Mouse (Mus musculus): Measurements from ENCODE around the gene Mcm5. TPM values are rescaled to one million over a fixed set of nuclear protein-coding genes. Genes with fewer than 3 reads are reported as not detected.
A peak's percentile ranks its signal among the peaks of the same experiment; 100 is the strongest.

The Mcm5 gene
- polyA plus RNA-seq, 1 experiment, result 177 TPM

- H3K27me3 ChIP-seq (ENCODE audit: control insufficient read depth, insufficient read depth, low read length, poor library complexity, severe bottlenecking), result no peaks in the 10 kb centered on the region
- H3K9ac ChIP-seq (ENCODE audit: low read depth, poor library complexity, severe bottlenecking), result peak overlapping the region; percentile 91
- peak overlapping the region; percentile 91 for H3K4me3 ChIP-seq (ENCODE audit: low read depth, low read length)
- no peaks in the 10 kb centered on the region for H3K9me3 ChIP-seq (replicated peaks; ENCODE audit: control insufficient read depth, insufficient read depth, low read length, poor library complexity, severe bottlenecking)
- TF ChIP-seq CTCF (IDR thresholded peaks at IDR 0.05; ENCODE audit: low read depth, low read length), result peak; percentile 86
- no peak for TF ChIP-seq POLR2A (IDR thresholded peaks at IDR 0.05; ENCODE audit: insufficient read depth, low read length)
- peak; percentile 64; the same call in 1 of the 2 replicates for TF ChIP-seq EP300 (IDR thresholded peaks at IDR 0.05; ENCODE audit: insufficient read depth, low read depth, low read length)
- peak overlapping the region; percentile 97 for H3K27ac ChIP-seq (ENCODE audit: insufficient read depth, low read length)
- peaks cover 37% of the 10 kb centered on the region for H3K36me3 ChIP-seq (ENCODE audit: control insufficient read depth, insufficient read depth, low read length, poor library complexity, severe bottlenecking)
- H3K4me1 ChIP-seq (ENCODE audit: control insufficient read depth, insufficient read depth, low read length), result no peaks in the 10 kb centered on the region
Observed at GRCm38 (mm10) chr8:75108527-75109235, 688 bp upstream of the Mcm5 start.

GRCm38 (mm10) chr8:75110093-75110492, 724 bp downstream of the Mcm5 start:
- no peak for TF ChIP-seq POLR2A (IDR thresholded peaks at IDR 0.05; ENCODE audit: insufficient read depth, low read length)
- no peak for TF ChIP-seq EP300 (IDR thresholded peaks at IDR 0.05; ENCODE audit: insufficient read depth, low read depth, low read length)
- TF ChIP-seq CTCF (IDR thresholded peaks at IDR 0.05; ENCODE audit: low read depth, low read length), result no peak
- peaks cover 51% of the 10 kb centered on the region for H3K36me3 ChIP-seq (ENCODE audit: control insufficient read depth, insufficient read depth, low read length, poor library complexity, severe bottlenecking)
- no peaks in the 10 kb centered on the region for H3K27me3 ChIP-seq (ENCODE audit: control insufficient read depth, insufficient read depth, low read length, poor library complexity, severe bottlenecking)
- H3K4me3 ChIP-seq (ENCODE audit: low read depth, low read length), result peak overlapping the region; percentile 95
- H3K27ac ChIP-seq (ENCODE audit: insufficient read depth, low read length), result no peak overlapping the region; the same call in 1 of the 2 replicates
- H3K9me3 ChIP-seq (replicated peaks; ENCODE audit: control insufficient read depth, insufficient read depth, low read length, poor library complexity, severe bottlenecking), result no peaks in the 10 kb centered on the region
- H3K9ac ChIP-seq (ENCODE audit: low read depth, poor library complexity, severe bottlenecking), result peak overlapping the region; percentile 92
- no peaks in the 10 kb centered on the region for H3K4me1 ChIP-seq (ENCODE audit: control insufficient read depth, insufficient read depth, low read length)

GRCm38 (mm10) chr8:75118505-75118904, 9.1 kb downstream of the Mcm5 start:
- H3K27ac ChIP-seq (ENCODE audit: insufficient read depth, low read length), result no peak overlapping the region
- H3K4me1 ChIP-seq (ENCODE audit: control insufficient read depth, insufficient read depth, low read length), result no peaks in the 10 kb centered on the region
- no peaks in the 10 kb centered on the region for H3K9me3 ChIP-seq (replicated peaks; ENCODE audit: control insufficient read depth, insufficient read depth, low read length, poor library complexity, severe bottlenecking)
- H3K9ac ChIP-seq (ENCODE audit: low read depth, poor library complexity, severe bottlenecking), result no peak overlapping the region
- H3K36me3 ChIP-seq (ENCODE audit: control insufficient read depth, insufficient read depth, low read length, poor library complexity, severe bottlenecking), result peaks cover 100% of the 10 kb centered on the region
- TF ChIP-seq EP300 (IDR thresholded peaks at IDR 0.05; ENCODE audit: insufficient read depth, low read depth, low read length) (no peak), CTCF (IDR thresholded peaks at IDR 0.05; ENCODE audit: low read depth, low read length) (no peak), POLR2A (IDR thresholded peaks at IDR 0.05; ENCODE audit: insufficient read depth, low read length) (no peak)
- H3K4me3 ChIP-seq (ENCODE audit: low read depth, low read length), result no peak overlapping the region
- H3K27me3 ChIP-seq (ENCODE audit: control insufficient read depth, insufficient read depth, low read length, poor library complexity, severe bottlenecking), result no peaks in the 10 kb centered on the region

- no peak overlapping the region for H3K9ac ChIP-seq (ENCODE audit: low read depth, poor library complexity, severe bottlenecking)
- H3K27ac ChIP-seq (ENCODE audit: insufficient read depth, low read length), result no peak overlapping the region
- H3K9me3 ChIP-seq (replicated peaks; ENCODE audit: control insufficient read depth, insufficient read depth, low read length, poor library complexity, severe bottlenecking), result no peaks in the 10 kb centered on the region
- TF ChIP-seq CTCF (IDR thresholded peaks at IDR 0.05; ENCODE audit: low read depth, low read length), result no peak
- no peak for TF ChIP-seq POLR2A (IDR thresholded peaks at IDR 0.05; ENCODE audit: insufficient read depth, low read length)
- no peak for TF ChIP-seq EP300 (IDR thresholded peaks at IDR 0.05; ENCODE audit: insufficient read depth, low read depth, low read length)
- no peaks in the 10 kb centered on the region for H3K4me1 ChIP-seq (ENCODE audit: control insufficient read depth, insufficient read depth, low read length)
- H3K27me3 ChIP-seq (ENCODE audit: control insufficient read depth, insufficient read depth, low read length, poor library complexity, severe bottlenecking), result no peaks in the 10 kb centered on the region
- peaks cover 100% of the 10 kb centered on the region for H3K36me3 ChIP-seq (ENCODE audit: control insufficient read depth, insufficient read depth, low read length, poor library complexity, severe bottlenecking)
- no peak overlapping the region for H3K4me3 ChIP-seq (ENCODE audit: low read depth, low read length)
Observed at GRCm38 (mm10) chr8:75119287-75119686, 9.9 kb downstream of the Mcm5 start.

GRCm38 (mm10) chr8:75119747-75120146, 10.4 kb downstream of the Mcm5 start:
- Histone ChIP-seq H3K4me1 (ENCODE audit: control insufficient read depth, insufficient read depth, low read length) (no peaks in the 10 kb centered on the region), H3K27ac (ENCODE audit: insufficient read depth, low read length) (no peak overlapping the region), H3K27me3 (ENCODE audit: control insufficient read depth, insufficient read depth, low read length, poor library complexity, severe bottlenecking) (no peaks in the 10 kb centered on the region), H3K9ac (ENCODE audit: low read depth, poor library complexity, severe bottlenecking) (no peak overlapping the region), H3K9me3 (replicated peaks; ENCODE audit: control insufficient read depth, insufficient read depth, low read length, poor library complexity, severe bottlenecking) (no peaks in the 10 kb centered on the region), H3K4me3 (ENCODE audit: low read depth, low read length) (no peak overlapping the region), H3K36me3 (ENCODE audit: control insufficient read depth, insufficient read depth, low read length, poor library complexity, severe bottlenecking) (peaks cover 100% of the 10 kb centered on the region)
- TF ChIP-seq CTCF (IDR thresholded peaks at IDR 0.05; ENCODE audit: low read depth, low read length) (no peak), EP300 (IDR thresholded peaks at IDR 0.05; ENCODE audit: insufficient read depth, low read depth, low read length) (no peak), POLR2A (IDR thresholded peaks at IDR 0.05; ENCODE audit: insufficient read depth, low read length) (no peak)

GRCm38 (mm10) chr8:75127406-75127805, 18.0 kb downstream of the Mcm5 start:
- no peaks in the 10 kb centered on the region for H3K27me3 ChIP-seq (ENCODE audit: control insufficient read depth, insufficient read depth, low read length, poor library complexity, severe bottlenecking)
- H3K4me3 ChIP-seq (ENCODE audit: low read depth, low read length), result no peak overlapping the region
- no peak overlapping the region for H3K9ac ChIP-seq (ENCODE audit: low read depth, poor library complexity, severe bottlenecking)
- TF ChIP-seq EP300 (IDR thresholded peaks at IDR 0.05; ENCODE audit: insufficient read depth, low read depth, low read length), result no peak
- TF ChIP-seq CTCF (IDR thresholded peaks at IDR 0.05; ENCODE audit: low read depth, low read length), result no peak
- TF ChIP-seq POLR2A (IDR thresholded peaks at IDR 0.05; ENCODE audit: insufficient read depth, low read length), result no peak
- peaks cover 77% of the 10 kb centered on the region for H3K36me3 ChIP-seq (ENCODE audit: control insufficient read depth, insufficient read depth, low read length, poor library complexity, severe bottlenecking)
- no peaks in the 10 kb centered on the region for H3K4me1 ChIP-seq (ENCODE audit: control insufficient read depth, insufficient read depth, low read length)
- H3K9me3 ChIP-seq (replicated peaks; ENCODE audit: control insufficient read depth, insufficient read depth, low read length, poor library complexity, severe bottlenecking), result no peaks in the 10 kb centered on the region
- H3K27ac ChIP-seq (ENCODE audit: insufficient read depth, low read length), result no peak overlapping the region

Data from ES-Bruce4 (cell line).